Mouse (Mus musculus): Measurements from ENCODE around the gene Cfap126. TPM values are rescaled to one million over a fixed set of nuclear protein-coding genes. Genes with fewer than 3 reads are reported as not detected.

Gene Cfap126
- polyA plus RNA-seq, 1 experiment = 0.39 TPM

GRCm38 (mm10) chr1:171116280-171116679, 2.6 kb downstream of the Cfap126 start:
- Histone ChIP-seq H3K36me3 (ENCODE audit: control insufficient read depth, insufficient read depth) (no peaks in the 10 kb centered on the region), H3K4me3 (ENCODE audit: insufficient read depth, poor library complexity, severe bottlenecking) (no peak overlapping the region), H3K79me2 (ENCODE audit: control insufficient read depth, insufficient read depth) (no peaks in the 10 kb centered on the region), H3ac (ENCODE audit: control insufficient read depth, insufficient read length, low read depth) (no peak overlapping the region), H3K79me3 (ENCODE audit: low read depth) (no peaks in the 10 kb centered on the region), H3K27me3 (ENCODE audit: control insufficient read depth, insufficient read depth, insufficient read length) (no peaks in the 10 kb centered on the region)
- TF ChIP-seq CTCF (IDR thresholded peaks at IDR 0.05; ENCODE audit: control insufficient read depth, insufficient read depth, insufficient read length) (no peak), FOSL1 (IDR thresholded peaks at IDR 0.05; ENCODE audit: insufficient read depth, low read length, poor library complexity, severe bottlenecking) (no peak), CEBPB (IDR thresholded peaks at IDR 0.05; ENCODE audit: low read depth) (no peak), MYOG (IDR thresholded peaks at IDR 0.05; ENCODE audit: control insufficient read depth, extremely low read depth, insufficient read length) (no peak), USF1 (IDR thresholded peaks at IDR 0.05; ENCODE audit: low read depth) (no peak), MAX (IDR thresholded peaks at IDR 0.05) (no peak), MYOD1 (IDR thresholded peaks at IDR 0.05; ENCODE audit: control insufficient read depth, insufficient read length, low read depth) (no peak)

GRCm38 (mm10) chr1:171118269-171118684, 4.6 kb downstream of the Cfap126 start:
- TF ChIP-seq USF1 (IDR thresholded peaks at IDR 0.05; ENCODE audit: low read depth) = no peak
- TF ChIP-seq CTCF (IDR thresholded peaks at IDR 0.05; ENCODE audit: control insufficient read depth, insufficient read depth, insufficient read length) = no peak
- TF ChIP-seq MAX (IDR thresholded peaks at IDR 0.05) = no peak
- TF ChIP-seq CEBPB (IDR thresholded peaks at IDR 0.05; ENCODE audit: low read depth) = no peak
- no peak for TF ChIP-seq FOSL1 (IDR thresholded peaks at IDR 0.05; ENCODE audit: insufficient read depth, low read length, poor library complexity, severe bottlenecking)
- no peak for TF ChIP-seq MYOD1 (IDR thresholded peaks at IDR 0.05; ENCODE audit: control insufficient read depth, insufficient read length, low read depth)
- no peak for TF ChIP-seq MYOG (IDR thresholded peaks at IDR 0.05; ENCODE audit: control insufficient read depth, extremely low read depth, insufficient read length)
- H3ac ChIP-seq (ENCODE audit: control insufficient read depth, insufficient read length, low read depth) = no peak overlapping the region
- no peaks in the 10 kb centered on the region for H3K79me3 ChIP-seq (ENCODE audit: low read depth)
- H3K27me3 ChIP-seq (ENCODE audit: control insufficient read depth, insufficient read depth, insufficient read length) = no peaks in the 10 kb centered on the region
- H3K36me3 ChIP-seq (ENCODE audit: control insufficient read depth, insufficient read depth) = no peaks in the 10 kb centered on the region
- H3K79me2 ChIP-seq (ENCODE audit: control insufficient read depth, insufficient read depth) = no peaks in the 10 kb centered on the region
- H3K4me3 ChIP-seq (ENCODE audit: insufficient read depth, poor library complexity, severe bottlenecking) = no peak overlapping the region

- Histone ChIP-seq H3K79me3 (ENCODE audit: low read depth) (no peaks in the 10 kb centered on the region), H3K79me2 (ENCODE audit: control insufficient read depth, insufficient read depth) (no peaks in the 10 kb centered on the region), H3K27me3 (ENCODE audit: control insufficient read depth, insufficient read depth, insufficient read length) (no peaks in the 10 kb centered on the region), H3K4me3 (ENCODE audit: insufficient read depth, poor library complexity, severe bottlenecking) (no peak overlapping the region), H3ac (ENCODE audit: control insufficient read depth, insufficient read length, low read depth) (no peak overlapping the region), H3K36me3 (ENCODE audit: control insufficient read depth, insufficient read depth) (no peaks in the 10 kb centered on the region)
- TF ChIP-seq USF1 (IDR thresholded peaks at IDR 0.05; ENCODE audit: low read depth) (no peak), MAX (IDR thresholded peaks at IDR 0.05) (no peak), CTCF (IDR thresholded peaks at IDR 0.05; ENCODE audit: control insufficient read depth, insufficient read depth, insufficient read length) (no peak), CEBPB (IDR thresholded peaks at IDR 0.05; ENCODE audit: low read depth) (no peak), MYOG (IDR thresholded peaks at IDR 0.05; ENCODE audit: control insufficient read depth, extremely low read depth, insufficient read length) (no peak), MYOD1 (IDR thresholded peaks at IDR 0.05; ENCODE audit: control insufficient read depth, insufficient read length, low read depth) (no peak), FOSL1 (IDR thresholded peaks at IDR 0.05; ENCODE audit: insufficient read depth, low read length, poor library complexity, severe bottlenecking) (no peak)
These were observed 5.3 kb downstream of the Cfap126 start for GRCm38 (mm10) chr1:171118996-171119395.

GRCm38 (mm10) chr1:171119405-171119804, 5.7 kb downstream of the Cfap126 start:
- Histone ChIP-seq H3K36me3 (ENCODE audit: control insufficient read depth, insufficient read depth) (no peaks in the 10 kb centered on the region), H3K4me3 (ENCODE audit: insufficient read depth, poor library complexity, severe bottlenecking) (no peak overlapping the region), H3K27me3 (ENCODE audit: control insufficient read depth, insufficient read depth, insufficient read length) (no peaks in the 10 kb centered on the region), H3ac (ENCODE audit: control insufficient read depth, insufficient read length, low read depth) (no peak overlapping the region), H3K79me3 (ENCODE audit: low read depth) (no peaks in the 10 kb centered on the region), H3K79me2 (ENCODE audit: control insufficient read depth, insufficient read depth) (no peaks in the 10 kb centered on the region)
- TF ChIP-seq USF1 (IDR thresholded peaks at IDR 0.05; ENCODE audit: low read depth) = no peak
- no peak for TF ChIP-seq MYOG (IDR thresholded peaks at IDR 0.05; ENCODE audit: control insufficient read depth, extremely low read depth, insufficient read length)
- TF ChIP-seq MAX (IDR thresholded peaks at IDR 0.05) = no peak
- no peak for TF ChIP-seq MYOD1 (IDR thresholded peaks at IDR 0.05; ENCODE audit: control insufficient read depth, insufficient read length, low read depth)
- TF ChIP-seq CEBPB (IDR thresholded peaks at IDR 0.05; ENCODE audit: low read depth) = no peak
- no peak for TF ChIP-seq CTCF (IDR thresholded peaks at IDR 0.05; ENCODE audit: control insufficient read depth, insufficient read depth, insufficient read length)
- no peak for TF ChIP-seq FOSL1 (IDR thresholded peaks at IDR 0.05; ENCODE audit: insufficient read depth, low read length, poor library complexity, severe bottlenecking)

GRCm38 (mm10) chr1:171120893-171121292, 7.2 kb downstream of the Cfap126 start:
- Histone ChIP-seq H3K36me3 (ENCODE audit: control insufficient read depth, insufficient read depth) (no peaks in the 10 kb centered on the region), H3K4me3 (ENCODE audit: insufficient read depth, poor library complexity, severe bottlenecking) (no peak overlapping the region), H3K79me3 (ENCODE audit: low read depth) (no peaks in the 10 kb centered on the region), H3K27me3 (ENCODE audit: control insufficient read depth, insufficient read depth, insufficient read length) (no peaks in the 10 kb centered on the region), H3K79me2 (ENCODE audit: control insufficient read depth, insufficient read depth) (no peaks in the 10 kb centered on the region), H3ac (ENCODE audit: control insufficient read depth, insufficient read length, low read depth) (no peak overlapping the region)
- TF ChIP-seq CTCF (IDR thresholded peaks at IDR 0.05; ENCODE audit: control insufficient read depth, insufficient read depth, insufficient read length) (no peak), CEBPB (IDR thresholded peaks at IDR 0.05; ENCODE audit: low read depth) (no peak), MAX (IDR thresholded peaks at IDR 0.05) (no peak), MYOG (IDR thresholded peaks at IDR 0.05; ENCODE audit: control insufficient read depth, extremely low read depth, insufficient read length) (no peak), USF1 (IDR thresholded peaks at IDR 0.05; ENCODE audit: low read depth) (no peak), MYOD1 (IDR thresholded peaks at IDR 0.05; ENCODE audit: control insufficient read depth, insufficient read length, low read depth) (no peak), FOSL1 (IDR thresholded peaks at IDR 0.05; ENCODE audit: insufficient read depth, low read length, poor library complexity, severe bottlenecking) (no peak)

- H3K27me3 ChIP-seq (ENCODE audit: control insufficient read depth, insufficient read depth, insufficient read length) = no peaks in the 10 kb centered on the region
- no peaks in the 10 kb centered on the region for H3K79me2 ChIP-seq (ENCODE audit: control insufficient read depth, insufficient read depth)
- TF ChIP-seq FOSL1 (IDR thresholded peaks at IDR 0.05; ENCODE audit: insufficient read depth, low read length, poor library complexity, severe bottlenecking) (no peak), MYOG (IDR thresholded peaks at IDR 0.05; ENCODE audit: control insufficient read depth, extremely low read depth, insufficient read length) (no peak), CTCF (IDR thresholded peaks at IDR 0.05; ENCODE audit: control insufficient read depth, insufficient read depth, insufficient read length) (no peak), MAX (IDR thresholded peaks at IDR 0.05) (no peak), CEBPB (IDR thresholded peaks at IDR 0.05; ENCODE audit: low read depth) (no peak), USF1 (IDR thresholded peaks at IDR 0.05; ENCODE audit: low read depth) (no peak), MYOD1 (IDR thresholded peaks at IDR 0.05; ENCODE audit: control insufficient read depth, insufficient read length, low read depth) (no peak)
- H3K79me3 ChIP-seq (ENCODE audit: low read depth) = no peaks in the 10 kb centered on the region
- no peak overlapping the region for H3ac ChIP-seq (ENCODE audit: control insufficient read depth, insufficient read length, low read depth)
- no peak overlapping the region for H3K4me3 ChIP-seq (ENCODE audit: insufficient read depth, poor library complexity, severe bottlenecking)
- no peaks in the 10 kb centered on the region for H3K36me3 ChIP-seq (ENCODE audit: control insufficient read depth, insufficient read depth)
These were observed 8.1 kb downstream of the Cfap126 start for GRCm38 (mm10) chr1:171121839-171122238.
